Mouse (Mus musculus) left cerebral cortex, adult 11 months (tissue): ENCODE measurements at regions not wholly inside any gene's neighbourhood (a gene's known extent, or its start where the extent isn't known, plus 50 kb on each side); places are given as distances from the start of the nearest gene placed in this dataset.

Source experiments
- DNase-seq: peaks from one replicate; pipeline ENCODE4 v3.0.0; 2022; ENCODE audit warnings: low spot score

DNA sequence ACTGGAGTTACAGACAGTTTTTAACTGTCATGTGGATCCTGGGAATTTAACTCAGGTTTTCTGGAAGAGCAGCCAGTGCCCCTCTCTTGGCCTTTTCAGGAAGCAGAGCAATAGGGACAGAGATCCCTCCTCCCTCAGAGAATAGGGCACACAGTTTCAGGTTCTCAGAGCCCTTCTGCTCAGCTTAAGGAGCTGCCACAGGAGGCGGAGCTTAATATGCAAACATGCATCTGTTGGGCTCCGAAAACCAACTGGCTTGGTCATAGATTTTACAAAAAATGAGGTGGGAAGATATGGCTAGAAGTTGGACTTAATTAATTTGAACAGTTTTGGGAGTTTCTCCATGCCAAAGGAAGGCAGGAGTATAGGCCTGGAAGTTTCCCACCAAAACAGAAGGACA is 61.9 kb upstream of the Znrf2 start:
- no peak for DNase-seq

DNA sequence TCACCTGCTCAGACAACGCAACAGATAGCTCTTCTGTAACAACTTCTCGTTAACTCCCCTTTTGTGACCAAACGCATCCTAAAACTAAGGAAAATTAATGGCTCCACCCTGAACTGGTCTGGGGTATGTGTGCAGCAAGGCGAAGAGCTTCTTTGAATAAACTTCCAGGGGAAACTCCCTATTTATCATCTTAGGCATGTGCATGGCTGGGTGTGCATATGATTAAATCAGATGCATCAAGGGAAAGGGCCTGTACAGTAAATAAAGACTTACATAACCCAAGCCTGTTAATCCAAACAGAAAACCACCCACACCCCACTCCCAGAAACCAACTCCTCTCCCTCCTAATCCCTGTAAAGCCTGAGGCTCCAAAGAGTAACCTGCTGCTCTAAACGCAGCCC is 59.2 kb upstream of the Znrf2 start:
- DNase-seq: no peak

DNA sequence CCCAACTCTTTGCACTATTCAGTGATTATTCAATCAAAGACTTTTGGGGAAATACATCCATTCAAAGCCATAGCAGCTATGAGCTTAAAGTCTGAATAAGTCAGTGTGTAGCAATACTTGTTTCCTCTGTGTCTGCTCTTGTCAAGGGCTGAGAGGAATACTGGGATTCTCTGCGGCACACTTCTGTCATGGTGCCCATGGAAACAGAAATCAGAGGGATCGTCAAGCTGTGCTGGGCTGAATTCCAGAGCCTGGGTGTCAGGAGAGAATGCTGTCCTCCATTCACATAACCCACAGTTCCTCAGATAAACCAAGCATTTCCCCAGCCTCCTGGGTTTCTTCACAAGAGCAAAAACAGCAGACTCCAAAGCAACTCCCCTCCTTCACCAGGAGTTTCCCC is 58.6 kb upstream of the Znrf2 start:
- no peak for DNase-seq

DNA sequence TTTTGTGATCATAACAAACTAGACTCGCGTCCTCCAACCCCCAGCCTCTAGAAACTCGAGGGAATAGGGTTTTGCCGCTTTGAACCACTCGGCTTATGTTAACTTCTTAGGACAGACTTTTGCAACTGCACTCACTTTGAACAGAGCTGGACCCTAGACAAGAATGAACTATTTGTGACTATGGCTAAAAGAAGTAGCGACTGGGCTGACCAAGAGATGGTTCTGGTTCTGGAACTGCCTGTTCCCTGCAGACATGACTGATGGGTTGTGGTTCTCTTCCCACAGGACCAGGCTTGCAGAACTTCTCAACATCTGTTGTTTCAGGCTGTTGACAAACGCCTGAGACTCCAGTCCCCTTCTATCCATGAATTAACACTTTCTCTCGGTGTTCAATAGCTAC is 57.5 kb upstream of the Znrf2 start:
- no peak for DNase-seq

DNA sequence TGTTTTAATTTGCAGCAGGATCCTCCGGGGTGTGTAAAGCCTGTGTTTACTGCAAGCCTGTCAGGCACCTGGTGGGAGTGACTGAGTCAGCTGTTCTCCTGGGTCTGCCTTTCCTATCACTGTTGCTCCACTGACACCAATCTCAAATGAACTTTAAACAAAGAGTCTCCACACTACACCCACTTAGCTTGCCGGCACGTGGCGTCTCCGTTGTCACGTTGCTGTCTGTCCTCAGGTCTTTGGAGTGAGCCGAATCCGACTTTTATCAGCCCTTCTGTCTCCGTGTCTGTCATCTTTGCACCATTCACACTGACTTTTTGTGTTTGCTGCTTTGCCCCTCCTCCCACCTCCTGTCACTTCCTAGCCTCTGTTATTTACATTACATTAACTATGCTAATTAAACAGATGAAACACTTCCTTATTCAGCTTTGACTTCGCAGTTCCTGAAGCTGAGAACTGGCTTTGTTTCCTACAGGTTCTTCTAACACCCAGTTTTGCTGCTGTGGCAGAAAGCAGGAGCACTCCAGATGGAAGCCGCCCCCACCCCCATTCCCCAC is 56.7 kb upstream of the Znrf2 start:
- peak; percentile 14 for DNase-seq

DNA sequence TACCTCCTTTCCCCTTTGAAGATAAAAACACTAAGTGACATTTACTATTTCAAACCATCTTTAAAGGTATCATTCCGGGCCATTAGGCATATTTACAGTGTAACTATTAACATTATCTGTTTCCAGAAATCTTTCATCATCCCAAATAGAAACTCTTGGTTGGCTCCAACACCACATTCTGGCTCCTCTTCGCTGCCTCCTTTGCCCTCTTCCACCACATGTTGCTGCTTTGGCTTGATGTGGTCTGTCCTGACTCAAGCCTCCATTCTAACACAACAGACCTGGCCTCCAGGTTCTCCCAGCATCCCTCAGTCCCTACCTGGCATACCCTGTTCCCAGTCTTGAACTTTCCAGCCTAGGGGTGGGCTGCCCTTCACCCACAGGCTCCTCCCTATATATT is 56.2 kb upstream of the Znrf2 start:
- no peak for DNase-seq

DNA sequence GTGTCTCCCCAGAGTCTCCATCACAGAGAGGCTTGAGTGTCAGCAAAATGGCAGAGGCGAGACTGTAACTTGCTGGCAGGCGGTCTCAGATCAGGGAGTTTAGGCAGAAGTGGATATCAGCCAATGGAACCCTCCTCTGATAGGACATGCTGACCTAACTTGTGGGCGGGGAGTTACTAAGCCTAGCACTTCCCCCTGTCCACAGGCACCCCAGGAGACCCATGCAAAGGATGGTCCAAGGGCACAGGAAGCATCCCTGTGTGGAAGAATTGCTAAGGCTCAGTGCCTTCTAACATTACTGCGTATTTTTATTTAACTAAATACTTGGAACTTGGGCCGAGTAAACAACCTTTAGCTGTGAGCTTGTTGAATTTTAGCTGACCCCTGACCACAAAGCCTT is 54.7 kb upstream of the Znrf2 start:
- DNase-seq: no peak

DNA sequence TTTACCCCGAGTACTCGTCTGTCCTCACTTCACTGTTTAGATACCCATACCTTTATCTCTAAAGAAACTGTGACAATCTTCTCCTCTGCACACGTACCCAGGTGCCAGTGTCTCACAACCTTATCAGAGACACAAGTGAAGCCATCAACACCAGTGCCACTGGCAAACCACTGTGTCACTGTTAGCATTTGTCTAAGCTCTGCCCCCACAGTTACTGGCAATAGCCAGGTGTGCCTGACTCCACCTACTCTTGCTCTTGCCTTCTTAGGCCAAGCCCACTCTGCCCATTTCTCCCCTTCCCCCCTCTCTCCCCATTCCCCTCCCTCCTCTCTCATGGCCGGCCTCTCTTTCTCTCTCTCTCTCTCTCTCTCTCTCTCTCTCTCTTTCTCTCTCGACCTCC is 54.2 kb upstream of the Znrf2 start:
- no peak for DNase-seq

DNA sequence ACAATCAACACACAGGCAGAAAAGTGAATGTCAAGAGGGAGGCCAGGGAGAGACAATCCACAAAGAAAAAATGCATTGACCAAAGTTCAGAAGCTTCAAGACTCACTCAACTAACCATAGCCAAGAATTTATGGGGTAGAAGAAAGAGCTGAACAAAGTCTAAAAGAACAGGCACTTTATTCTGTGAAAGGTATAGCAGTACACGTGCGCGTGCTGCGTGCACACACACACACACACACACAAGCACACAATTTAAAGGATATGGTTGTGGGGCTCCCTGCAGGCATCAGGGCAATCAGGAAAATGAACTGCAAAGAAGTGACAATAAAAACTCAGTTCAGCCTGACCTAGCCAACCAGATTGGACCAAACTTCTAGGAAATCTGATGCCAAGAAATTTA is 53.0 kb upstream of the Znrf2 start:
- DNase-seq: no peak

DNA sequence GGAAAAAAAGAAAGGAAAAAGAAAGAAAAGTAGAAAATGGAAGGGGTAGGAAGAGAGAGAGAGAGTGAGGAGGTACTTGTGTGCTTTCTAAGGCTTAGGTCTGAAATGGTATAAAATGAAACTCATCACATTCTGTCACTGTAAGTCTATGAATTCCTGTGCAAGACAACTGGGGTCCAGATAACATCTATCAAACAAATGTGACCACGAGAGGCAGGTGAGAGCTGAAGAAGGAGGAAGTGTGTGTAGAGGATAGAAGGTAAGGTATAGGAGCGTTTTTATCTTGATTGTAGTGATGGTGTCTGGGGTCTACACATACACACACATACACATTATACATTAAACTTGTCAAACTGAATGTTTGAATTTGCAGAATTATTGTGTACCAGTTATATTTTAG is 51.0 kb upstream of the Znrf2 start:
- DNase-seq: no peak

DNA sequence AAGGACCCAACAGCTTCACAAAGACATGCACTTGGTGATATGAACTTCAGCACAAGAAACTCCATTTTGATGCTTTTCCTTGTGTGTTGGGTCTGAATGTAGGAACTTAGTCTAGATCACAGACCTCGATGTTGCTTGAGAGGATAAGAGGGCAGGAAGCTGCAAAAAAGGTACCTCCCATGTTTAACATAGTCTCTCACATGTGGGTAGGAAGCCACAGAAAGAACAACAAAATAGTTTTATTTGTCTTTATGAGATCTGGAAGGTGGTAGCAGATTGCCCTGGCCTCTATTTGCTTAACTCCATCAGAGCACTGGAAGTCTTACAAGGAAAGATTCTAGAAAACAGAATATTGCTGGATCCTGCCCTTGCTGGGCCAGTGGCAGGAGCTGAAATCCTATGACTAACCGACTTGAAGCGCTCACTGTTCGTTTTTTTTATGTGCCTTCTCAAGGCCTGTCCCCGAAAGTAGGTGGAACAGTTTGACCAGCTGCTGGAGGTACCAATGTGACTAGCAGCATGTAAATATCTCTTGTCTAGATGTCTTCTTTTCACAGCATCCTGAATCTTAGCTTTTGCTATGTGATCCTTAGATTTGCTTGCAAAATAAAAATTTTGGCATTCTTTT is 50.1 kb upstream of the Znrf2 start:
- DNase-seq: no peak
